Mouse (Mus musculus) bone marrow macrophage, adult 2 months (primary cell): ENCODE results near the gene Nipal4. TPM values are rescaled to one million over a fixed set of nuclear protein-coding genes. Genes with fewer than 3 reads are reported as not detected.
A peak's percentile ranks its signal among the peaks of the same experiment; 100 is the strongest.

Experiments used
- H3K27ac ChIP-seq: 2 replicates; pipeline ENCODE4 v1.5.1; 2012; ENCODE audit warnings: low read depth, low read length; ENCODE audit not compliant: insufficient read depth
- H3K4me1 ChIP-seq: 2 replicates; pipeline ENCODE4 v1.6.1; 2012; ENCODE audit warnings: low read length; ENCODE audit not compliant: control insufficient read depth, insufficient read depth
- H3K4me3 ChIP-seq: 2 replicates; pipeline ENCODE4 v1.5.1; 2012; ENCODE audit warnings: mild to moderate bottlenecking, low read length, moderate library complexity; ENCODE audit not compliant: insufficient read depth
- CTCF ChIP-seq: IDR thresholded peaks from 2 replicates; pipeline ENCODE4 v1.5.1; 2012; ENCODE audit warnings: low read depth, mild to moderate bottlenecking, low read length, moderate library complexity
- POLR2A ChIP-seq: IDR thresholded peaks from 2 replicates; pipeline ENCODE4 v1.6.1; 2012; ENCODE audit warnings: mild to moderate bottlenecking, low read depth, low read length, borderline replicate concordance
- polyA plus RNA-seq: library from polyadenylated mRNA; stranded (reverse); fragments of >200 nt; gene quantifications from 2 replicates; pipeline ENCODE4 v1.2.4, GENCODE M21; 2012; ENCODE audit not compliant: missing spikeins, insufficient read depth, insufficient read length

The Nipal4 gene
- polyA plus RNA-seq, 1 experiment, result not detected

GRCm38 (mm10) chr11:46169908-46170307 is 3.6 kb upstream of the Nipal4 start:
- H3K4me3 ChIP-seq, result no peak overlapping the region
- H3K27ac ChIP-seq, result no peak overlapping the region
- TF ChIP-seq CTCF (no peak), POLR2A (no peak)
- H3K4me1 ChIP-seq, result no peaks in the 10 kb centered on the region

- H3K4me1 ChIP-seq, result no peaks in the 10 kb centered on the region
- H3K27ac ChIP-seq, result no peak overlapping the region
- TF ChIP-seq POLR2A (no peak), CTCF (no peak)
- no peak overlapping the region for H3K4me3 ChIP-seq
Measured at GRCm38 (mm10) chr11:46168506-46168905, 2.2 kb upstream of the Nipal4 start.

- Histone ChIP-seq H3K4me3 (no peak overlapping the region), H3K27ac (no peak overlapping the region), H3K4me1 (no peaks in the 10 kb centered on the region)
- TF ChIP-seq POLR2A (no peak), CTCF (no peak)
Measured at GRCm38 (mm10) chr11:46157462-46157861, 8.8 kb downstream of the Nipal4 start.

GRCm38 (mm10) chr11:46156945-46157344 is 9.4 kb downstream of the Nipal4 start:
- no peak overlapping the region for H3K4me3 ChIP-seq
- no peaks in the 10 kb centered on the region for H3K4me1 ChIP-seq
- no peak for TF ChIP-seq POLR2A
- no peak for TF ChIP-seq CTCF
- no peak overlapping the region for H3K27ac ChIP-seq

GRCm38 (mm10) chr11:46146619-46147018 is 19.7 kb downstream of the Nipal4 start:
- Histone ChIP-seq H3K27ac (no peak overlapping the region), H3K4me3 (no peak overlapping the region), H3K4me1 (no peaks in the 10 kb centered on the region)
- TF ChIP-seq POLR2A (no peak), CTCF (no peak)

- Histone ChIP-seq H3K4me1 (no peaks in the 10 kb centered on the region), H3K4me3 (no peak overlapping the region), H3K27ac (no peak overlapping the region)
- TF ChIP-seq POLR2A, result no peak
- TF ChIP-seq CTCF, result no peak
Measured at GRCm38 (mm10) chr11:46145163-46145875, 21.0 kb downstream of the Nipal4 start.

GRCm38 (mm10) chr11:46143342-46143741 is 23.0 kb downstream of the Nipal4 start:
- TF ChIP-seq POLR2A (no peak), CTCF (no peak)
- no peak overlapping the region for H3K4me3 ChIP-seq
- no peak overlapping the region for H3K27ac ChIP-seq
- H3K4me1 ChIP-seq, result no peaks in the 10 kb centered on the region

GRCm38 (mm10) chr11:46134899-46135298 is 31.4 kb downstream of the Nipal4 start:
- no peak for TF ChIP-seq CTCF
- no peak for TF ChIP-seq POLR2A

GRCm38 (mm10) chr11:46131022-46131986 is 35.0 kb downstream of the Nipal4 start:
- Histone ChIP-seq H3K4me1 (peaks cover 12% of the 10 kb centered on the region), H3K4me3 (no peak overlapping the region), H3K27ac (no peak overlapping the region)
- TF ChIP-seq POLR2A (no peak), CTCF (no peak)

More at GRCm38 (mm10) chr11:46134899-46135298, 31.4 kb downstream of the Nipal4 start:
- Histone ChIP-seq H3K4me1 (no peaks in the 10 kb centered on the region), H3K27ac (no peak overlapping the region), H3K4me3 (no peak overlapping the region)

- H3K27ac ChIP-seq, result peak overlapping the region; percentile 66; the same call in 1 of the 2 replicates
- H3K4me1 ChIP-seq, result peaks cover 13% of the 10 kb centered on the region
- TF ChIP-seq POLR2A, result no peak
- peak; percentile 90 for TF ChIP-seq CTCF
- H3K4me3 ChIP-seq, result no peak overlapping the region
Measured at GRCm38 (mm10) chr11:46128548-46128945, 37.8 kb downstream of the Nipal4 start.
